Mouse (Mus musculus) heart, postnatal 14 days (tissue): ENCODE measurements around the gene 4930595M18Rik. TPM values are rescaled to one million over a fixed set of nuclear protein-coding genes. Genes with fewer than 3 reads are reported as not detected.

Source experiments
- DNase-seq, 2 experiments: peaks; one replicate each; pipeline ENCODE4 v3.0.0; 2021 to 2022
- intact Hi-C: fragments of 180-260 bp; cut with DNase I; formaldehyde crosslinking; loops from one replicate; pipeline ENCODE4 v1.15.1; 2025
- long read RNA-seq, 2 experiments: library from polyadenylated mRNA; stranded (forward); transcript quantifications; one replicate each; pipeline ENCODE4 v2.0.0; 2021
- total RNA-seq, 2 experiments: library from RNA; stranded (reverse); gene quantifications; 2 replicates each; pipeline ENCODE4 v1.2.3; 2021

The 4930595M18Rik gene
- total RNA-seq, result not detected
- long read RNA-seq, experiment 1, result 0 reads
- long read RNA-seq, experiment 2, result 0 reads

DNA sequence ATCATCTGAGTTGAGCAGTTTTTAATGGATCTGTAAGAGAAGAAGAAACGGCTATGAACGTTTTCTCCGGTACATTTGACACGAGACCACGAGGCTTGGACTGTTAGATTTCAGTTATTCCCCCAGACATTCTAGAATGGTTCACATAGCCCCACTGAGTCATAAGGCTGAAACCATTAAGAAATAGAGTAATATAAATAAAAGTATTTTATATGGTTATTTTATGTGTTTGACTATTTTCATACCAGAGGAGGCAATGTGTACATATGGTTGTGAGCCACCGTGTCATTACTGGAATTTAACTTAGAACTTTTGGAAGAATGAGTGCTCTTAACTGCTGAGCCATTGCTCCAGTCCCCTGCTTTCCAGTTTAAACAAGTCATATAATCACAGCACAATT, at the start of gene 4930595M18Rik:
Gene 4930595M18Rik, minus strand, starts transcription at position 101 of the 400 bp plus-strand sequence.
- no peak for DNase-seq
- intact Hi-C loops, result no loop called here

DNA sequence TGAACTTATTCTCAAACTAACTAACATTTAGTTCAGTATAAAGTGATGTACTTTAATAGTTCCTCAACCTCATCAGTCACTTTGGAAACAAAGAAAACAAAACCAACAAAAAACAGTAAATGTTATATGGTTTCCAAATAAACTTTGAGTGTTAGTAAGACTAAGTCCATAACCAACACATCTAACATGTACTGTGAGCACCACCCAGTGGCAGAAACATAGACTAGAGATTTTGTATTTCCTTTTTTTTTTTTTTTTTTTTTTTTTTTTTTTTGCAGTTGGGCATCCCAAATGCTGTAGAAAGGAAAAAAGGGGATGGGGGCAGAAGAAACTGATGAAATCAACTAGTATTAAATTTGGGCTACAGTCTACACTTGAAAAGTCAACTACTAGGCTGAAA, 14.6 kb upstream of the 4930595M18Rik start:
- peak in 1 of 2 experiments; percentile 7 for DNase-seq
- intact Hi-C loops, result no loop called here
